Mouse (Mus musculus) C2C12 (cell line): ENCODE results near the gene Ak4. TPM values are rescaled to one million over a fixed set of nuclear protein-coding genes. Genes with fewer than 3 reads are reported as not detected.

Experiments
- H3K27me3 ChIP-seq: one replicate; pipeline ENCODE4 v1.6.1; 2011; ENCODE audit not compliant: control insufficient read depth, insufficient read depth, insufficient read length
- H3K36me3 ChIP-seq: one replicate; pipeline ENCODE4 v1.6.1; 2011; ENCODE audit not compliant: control insufficient read depth, insufficient read depth
- H3K4me3 ChIP-seq: one replicate; pipeline ENCODE4 v1.5.1; 2011; ENCODE audit warnings: mild to moderate bottlenecking, control low read depth; ENCODE audit not compliant: poor library complexity, insufficient read depth, severe bottlenecking
- H3K79me2 ChIP-seq: one replicate; pipeline ENCODE4 v1.6.1; 2011; ENCODE audit not compliant: control insufficient read depth, insufficient read depth
- H3K79me3 ChIP-seq: one replicate; pipeline ENCODE4 v1.6.1; 2011; ENCODE audit warnings: low read depth, control low read depth
- H3ac ChIP-seq: one replicate; pipeline ENCODE3; 2011; ENCODE audit warnings: low read depth; ENCODE audit not compliant: control insufficient read depth, insufficient read length
- CEBPB ChIP-seq: IDR thresholded peaks from one replicate; pipeline ENCODE4 v1.6.1; 2011; ENCODE audit warnings: low read depth, mild to moderate bottlenecking, control low read depth, moderate library complexity
- CTCF ChIP-seq: IDR thresholded peaks from one replicate; pipeline ENCODE4 v1.5.1; 2011; ENCODE audit not compliant: control insufficient read depth, insufficient read depth, insufficient read length
- FOSL1 ChIP-seq: IDR thresholded peaks from one replicate; pipeline ENCODE4 v1.8.0; 2011; ENCODE audit warnings: mild to moderate bottlenecking, low read length; ENCODE audit not compliant: poor library complexity, insufficient read depth, severe bottlenecking
- MAX ChIP-seq: IDR thresholded peaks from one replicate; pipeline ENCODE4 v1.6.1; 2011; ENCODE audit warnings: mild to moderate bottlenecking, control low read depth
- MYOD1 ChIP-seq: IDR thresholded peaks from one replicate; pipeline ENCODE4 v1.6.1; 2011; ENCODE audit warnings: low read depth; ENCODE audit not compliant: control insufficient read depth, insufficient read length
- MYOG ChIP-seq: IDR thresholded peaks from one replicate; pipeline ENCODE4 v1.6.1; 2011; ENCODE audit not compliant: control insufficient read depth, insufficient read length; ENCODE audit errors: extremely low read depth
- USF1 ChIP-seq: IDR thresholded peaks from one replicate; pipeline ENCODE4 v1.6.1; 2011; ENCODE audit warnings: low read depth, mild to moderate bottlenecking, control low read depth, moderate library complexity
- polyA plus RNA-seq: library from polyadenylated mRNA; unstranded; fragments of >200 nt; fragmentation: generic; extraction: Trizol; gene quantifications from one replicate; pipeline ENCODE4 v1.2.1, GENCODE M21; 2012; ENCODE audit warnings: missing spikeins

The Ak4 gene
- polyA plus RNA-seq, 1 experiment: 0.25 TPM

- Histone ChIP-seq H3K27me3 (peaks cover 9% of the 10 kb centered on the region), H3K4me3 (no peak overlapping the region), H3K79me2 (no peaks in the 10 kb centered on the region), H3K36me3 (no peaks in the 10 kb centered on the region), H3K79me3 (no peaks in the 10 kb centered on the region), H3ac (no peak overlapping the region)
- no peak for TF ChIP-seq FOSL1
- no peak for TF ChIP-seq MYOD1
- TF ChIP-seq MAX: no peak
- no peak for TF ChIP-seq CEBPB
- TF ChIP-seq USF1: no peak
- TF ChIP-seq MYOG: no peak
- no peak for TF ChIP-seq CTCF
These were observed 7.5 kb downstream of the Ak4 start for GRCm38 (mm10) chr4:101426566-101426965.

GRCm38 (mm10) chr4:101427886-101428680 lies 9.0 kb downstream of the Ak4 start:
- H3K79me3 ChIP-seq: no peaks in the 10 kb centered on the region
- TF ChIP-seq MYOD1 (no peak), MYOG (no peak), FOSL1 (no peak)
- H3K4me3 ChIP-seq: no peak overlapping the region
- no peaks in the 10 kb centered on the region for H3K79me2 ChIP-seq
- peaks cover 4% of the 10 kb centered on the region for H3K27me3 ChIP-seq
- no peaks in the 10 kb centered on the region for H3K36me3 ChIP-seq
- no peak overlapping the region for H3ac ChIP-seq

GRCm38 (mm10) chr4:101429073-101429472 lies 10.0 kb downstream of the Ak4 start:
- Histone ChIP-seq H3K79me2 (no peaks in the 10 kb centered on the region), H3K36me3 (no peaks in the 10 kb centered on the region), H3K27me3 (peaks cover 3% of the 10 kb centered on the region), H3K4me3 (no peak overlapping the region), H3K79me3 (no peaks in the 10 kb centered on the region), H3ac (no peak overlapping the region)
- TF ChIP-seq MYOG (no peak), USF1 (no peak), MYOD1 (no peak), MAX (no peak)

DNA sequence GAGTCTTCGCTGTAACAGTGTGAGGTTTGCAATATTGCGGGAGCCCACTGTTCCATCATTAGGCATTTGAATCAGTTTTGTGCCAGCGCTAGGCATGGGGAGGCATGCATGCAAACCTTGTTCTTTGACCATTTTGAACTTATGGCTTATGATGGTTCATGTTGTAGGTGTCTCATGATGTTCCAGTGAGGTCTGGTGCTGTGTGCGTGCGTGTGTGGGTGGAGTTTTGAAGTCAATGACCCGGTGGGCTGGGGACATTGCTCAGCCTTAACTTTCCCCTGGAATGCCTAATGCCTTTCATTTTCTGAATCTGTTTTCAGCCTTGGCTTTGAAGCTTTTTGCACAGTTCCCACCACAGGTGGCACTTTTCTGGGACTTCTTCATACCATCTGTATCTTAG lies 10.9 kb downstream of the Ak4 start:
- H3K79me3 ChIP-seq: no peaks in the 10 kb centered on the region
- no peaks in the 10 kb centered on the region for H3K79me2 ChIP-seq
- H3K27me3 ChIP-seq: peaks cover 3% of the 10 kb centered on the region
- no peak overlapping the region for H3K4me3 ChIP-seq
- H3K36me3 ChIP-seq: no peaks in the 10 kb centered on the region
- TF ChIP-seq USF1: no peak
- no peak for TF ChIP-seq MAX
- no peak for TF ChIP-seq CTCF
- TF ChIP-seq FOSL1: no peak
- no peak for TF ChIP-seq MYOG
- no peak for TF ChIP-seq MYOD1
- no peak for TF ChIP-seq CEBPB
- no peak overlapping the region for H3ac ChIP-seq

DNA sequence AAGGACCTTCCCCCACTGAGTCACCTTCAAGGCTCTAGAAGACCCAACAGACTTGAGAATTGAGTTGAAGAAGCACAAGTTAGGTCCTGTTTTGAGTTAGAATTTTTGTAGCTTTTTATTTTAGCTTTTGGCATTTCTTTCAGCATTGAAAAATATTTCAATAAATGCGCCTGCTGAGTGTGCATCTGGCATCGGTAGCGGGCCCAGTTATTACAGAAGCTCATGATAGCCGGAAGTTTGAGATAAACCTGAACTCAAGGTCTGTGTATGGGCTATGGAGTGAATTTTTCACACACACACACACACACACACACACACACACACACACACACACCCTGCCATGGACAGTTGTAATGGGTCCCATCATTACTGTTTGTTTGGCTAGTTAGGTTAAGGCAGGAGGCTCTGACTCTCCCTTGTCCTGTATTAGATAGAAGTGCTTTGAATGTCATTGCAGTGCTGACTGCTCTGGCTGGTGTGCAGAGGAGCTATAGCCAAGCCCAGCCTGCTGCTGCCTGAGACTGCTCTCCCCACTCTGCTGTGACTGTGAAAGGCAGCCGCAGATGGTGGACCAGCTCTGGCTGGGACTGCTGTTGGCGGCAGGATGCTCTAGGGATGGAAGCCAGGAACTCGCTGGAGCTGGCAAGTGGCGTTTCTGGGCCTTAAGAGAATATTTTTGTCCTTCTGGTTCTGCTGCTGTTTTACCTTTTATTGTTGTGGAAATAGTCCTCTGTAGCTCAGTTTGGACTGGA lies 17.9 kb downstream of the Ak4 start:
- TF ChIP-seq USF1 (no peak), FOSL1 (no peak), CEBPB (no peak), MYOD1 (no peak), CTCF (no peak), MAX (no peak), MYOG (no peak)
- Histone ChIP-seq H3ac (no peak overlapping the region), H3K79me3 (no peaks in the 10 kb centered on the region), H3K4me3 (no peak overlapping the region), H3K79me2 (no peaks in the 10 kb centered on the region), H3K27me3 (peaks cover 7% of the 10 kb centered on the region), H3K36me3 (no peaks in the 10 kb centered on the region)

DNA sequence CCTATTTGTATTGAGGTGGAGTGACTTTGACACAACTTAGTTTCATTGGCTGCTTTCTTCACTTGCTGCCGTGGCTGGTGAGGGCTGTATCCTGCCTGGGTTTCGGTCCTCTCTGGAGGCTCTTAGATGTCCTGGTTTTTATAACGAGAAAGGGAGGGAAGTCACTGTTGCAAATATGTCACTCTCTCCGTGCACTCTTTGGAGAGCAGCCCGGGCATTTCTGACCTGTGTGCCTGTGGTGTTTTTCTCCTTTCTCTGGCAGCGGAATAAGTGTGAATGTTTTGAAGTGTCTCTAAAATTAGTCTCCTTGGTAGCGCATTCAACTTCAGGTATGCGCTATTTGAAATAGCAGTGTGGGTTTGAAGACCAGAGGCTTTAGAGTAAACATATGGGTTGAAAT lies 19.2 kb downstream of the Ak4 start:
- H3K4me3 ChIP-seq: no peak overlapping the region
- no peak overlapping the region for H3ac ChIP-seq
- no peak for TF ChIP-seq USF1
- no peak for TF ChIP-seq CEBPB
- no peak for TF ChIP-seq MYOD1
- TF ChIP-seq CTCF: no peak
- no peaks in the 10 kb centered on the region for H3K79me3 ChIP-seq
- no peaks in the 10 kb centered on the region for H3K79me2 ChIP-seq
- H3K36me3 ChIP-seq: no peaks in the 10 kb centered on the region
- H3K27me3 ChIP-seq: peaks cover 7% of the 10 kb centered on the region
